Mouse (Mus musculus) neural tube, embryonic 11.5 days (tissue): ENCODE data around the gene Ttbk2. TPM values are rescaled to one million over a fixed set of nuclear protein-coding genes. Genes with fewer than 3 reads are reported as not detected.

Source experiments
- ATAC-seq: fragments of 200-750 bp; cut with Nextera tagmentation; 2 replicates; pipeline ENCODE4 v1.8.0; 2017; ENCODE audit warnings: moderate number of reproducible peaks, mild to moderate bottlenecking, moderate TSS enrichment, moderate library complexity; ENCODE audit not compliant: insufficient read depth, low FRiP score, low TSS enrichment
- DNase-seq: peaks from one replicate; pipeline ENCODE4 v3.0.0-alpha.2; 2015; ENCODE audit warnings: low spot score
- H3K27ac ChIP-seq: fragments of 300-500 bp; sonication (generic); 2 replicates; pipeline ENCODE4 v1.5.1; 2014; ENCODE audit warnings: low read depth, mild to moderate bottlenecking, low read length
- H3K27me3 ChIP-seq: fragments of 300-500 bp; sonication (generic); 2 replicates; pipeline ENCODE4 v1.6.1; 2014; ENCODE audit warnings: mild to moderate bottlenecking, low read length, mixed read lengths; ENCODE audit not compliant: control insufficient read depth, insufficient read depth
- H3K36me3 ChIP-seq: fragments of 300-500 bp; sonication (generic); 2 replicates; pipeline ENCODE4 v1.6.1; 2014; ENCODE audit warnings: mild to moderate bottlenecking, low read length, moderate library complexity, mixed read lengths; ENCODE audit not compliant: control insufficient read depth, insufficient read depth
- H3K4me1 ChIP-seq: fragments of 300-500 bp; sonication (generic); 2 replicates; pipeline ENCODE4 v1.6.1; 2014; ENCODE audit warnings: low read length, mixed read lengths; ENCODE audit not compliant: control insufficient read depth, insufficient read depth
- H3K4me2 ChIP-seq: fragments of 300-500 bp; sonication (generic); 2 replicates; pipeline ENCODE4 v1.6.1; 2014; ENCODE audit warnings: low read depth, mild to moderate bottlenecking, moderate library complexity
- H3K4me3 ChIP-seq: fragments of 300-500 bp; sonication (generic); 2 replicates; pipeline ENCODE4 v1.5.1; 2014; ENCODE audit warnings: low read depth, low read length
- H3K9ac ChIP-seq: fragments of 300-500 bp; sonication (generic); 2 replicates; pipeline ENCODE4 v1.6.1; 2014; ENCODE audit warnings: mild to moderate bottlenecking, low read length
- H3K9me3 ChIP-seq: fragments of 300-500 bp; sonication (generic); 2 replicates; pipeline ENCODE4 v1.6.1; 2016; ENCODE audit warnings: low read length; ENCODE audit not compliant: control insufficient read depth
- WGBS: fragments of 180-500 bp; shearing (Covaris S2); extraction: QIAGEN DNeasy Blood & Tissue Kit; methylation state at CpG from one replicate; pipeline ENCODE4 v1.1.7; 2014; 5-methylcytosine and 5-hydroxymethylcytosine counted together
- polyA plus RNA-seq: library from polyadenylated mRNA; unstranded; fragments of >200 nt; fragmentation: Nextera tagmentation; extraction: Ambion mirVana; gene quantifications from 2 replicates; pipeline ENCODE4 v1.2.1, GENCODE M21; 2014

Ttbk2 gene
- polyA plus RNA-seq, 1 experiment from 2014 or later, result 11.8 TPM

- Histone ChIP-seq H3K36me3 (peaks cover 6% of the 10 kb centered on the region; the same call in 1 of the 2 replicates), H3K9ac (no peak overlapping the region), H3K27ac (no peak overlapping the region), H3K4me1 (no peaks in the 10 kb centered on the region), H3K9me3 (no peaks in the 10 kb centered on the region), H3K27me3 (no peaks in the 10 kb centered on the region), H3K4me2 (no peak overlapping the region), H3K4me3 (no peak overlapping the region)
- no peak for ATAC-seq
- DNase-seq, result no peak
- WGBS, result 94% methylated on average over 3 of the region's 3 CpGs
These were observed 139.5 kb downstream of the Ttbk2 start for GRCm38 (mm10) chr2:120710948-120711347.

GRCm38 (mm10) chr2:120710154-120710553 is 140.2 kb downstream of the Ttbk2 start:
- H3K4me1 ChIP-seq, result no peaks in the 10 kb centered on the region
- H3K9ac ChIP-seq, result no peak overlapping the region
- no peaks in the 10 kb centered on the region for H3K27me3 ChIP-seq
- ATAC-seq (no peak), DNase-seq (no peak)
- H3K9me3 ChIP-seq, result no peaks in the 10 kb centered on the region
- no peak overlapping the region for H3K27ac ChIP-seq
- peaks cover 6% of the 10 kb centered on the region; the same call in 1 of the 2 replicates for H3K36me3 ChIP-seq
- WGBS, result 94% methylated on average over 3 of the region's 3 CpGs
- H3K4me3 ChIP-seq, result no peak overlapping the region
- no peak overlapping the region for H3K4me2 ChIP-seq

GRCm38 (mm10) chr2:120707041-120707440 is 143.4 kb downstream of the Ttbk2 start:
- no peak overlapping the region for H3K4me2 ChIP-seq
- no peaks in the 10 kb centered on the region for H3K36me3 ChIP-seq
- no peaks in the 10 kb centered on the region for H3K9me3 ChIP-seq
- H3K9ac ChIP-seq, result no peak overlapping the region
- DNase-seq, result no peak
- H3K27me3 ChIP-seq, result no peaks in the 10 kb centered on the region
- ATAC-seq, result no peak
- no peaks in the 10 kb centered on the region for H3K4me1 ChIP-seq
- no peak overlapping the region for H3K27ac ChIP-seq
- no peak overlapping the region for H3K4me3 ChIP-seq

GRCm38 (mm10) chr2:120702675-120703074 is 147.7 kb downstream of the Ttbk2 start:
- no peak overlapping the region for H3K4me3 ChIP-seq
- no peaks in the 10 kb centered on the region for H3K4me1 ChIP-seq
- WGBS, result 76% methylated on average over 5 of the region's 5 CpGs
- no peak for DNase-seq
- no peak overlapping the region for H3K27ac ChIP-seq
- no peaks in the 10 kb centered on the region for H3K9me3 ChIP-seq
- H3K9ac ChIP-seq, result no peak overlapping the region
- H3K36me3 ChIP-seq, result no peaks in the 10 kb centered on the region
- ATAC-seq, result no peak
- H3K4me2 ChIP-seq, result no peak overlapping the region
- H3K27me3 ChIP-seq, result no peaks in the 10 kb centered on the region

GRCm38 (mm10) chr2:120700379-120700885 is 150.0 kb downstream of the Ttbk2 start:
- H3K4me1 ChIP-seq, result no peaks in the 10 kb centered on the region
- WGBS, result 93% methylated on average over 3 of the region's 3 CpGs

GRCm38 (mm10) chr2:120697767-120698166 is 152.6 kb downstream of the Ttbk2 start:
- DNase-seq (no peak), ATAC-seq (no peak)
- H3K9ac ChIP-seq, result no peak overlapping the region
- H3K27ac ChIP-seq, result no peak overlapping the region
- H3K36me3 ChIP-seq, result no peaks in the 10 kb centered on the region
- H3K4me2 ChIP-seq, result no peak overlapping the region
- H3K27me3 ChIP-seq, result no peaks in the 10 kb centered on the region
- no peaks in the 10 kb centered on the region for H3K4me1 ChIP-seq
- 83% methylated on average over 5 of the region's 5 CpGs for WGBS
- H3K9me3 ChIP-seq, result no peaks in the 10 kb centered on the region
- H3K4me3 ChIP-seq, result no peak overlapping the region

More at GRCm38 (mm10) chr2:120700379-120700885, 150.0 kb downstream of the Ttbk2 start:
- Histone ChIP-seq H3K4me3 (no peak overlapping the region), H3K9me3 (no peaks in the 10 kb centered on the region), H3K27ac (no peak overlapping the region), H3K36me3 (no peaks in the 10 kb centered on the region), H3K4me2 (no peak overlapping the region), H3K27me3 (no peaks in the 10 kb centered on the region), H3K9ac (no peak overlapping the region)
- ATAC-seq, result no peak
- DNase-seq, result no peak

Other genes starting within 250 kb of the Ttbk2 start
- 35.7 and 36.1 TPM in 2 replicates for gene Haus2, start 241.2 kb downstream of the Ttbk2 start, polyA plus RNA-seq
- gene Lrrc57, start 241.1 kb downstream of the Ttbk2 start, polyA plus RNA-seq, result 32.0 and 33.8 TPM in 2 replicates
- 4.1 and 4.2 TPM in 2 replicates for gene Stard9, start 221.5 kb downstream of the Ttbk2 start, polyA plus RNA-seq
- gene Cdan1, start 476 bp downstream of the Ttbk2 start, polyA plus RNA-seq, result 6.3 and 7.9 TPM in 2 replicates
- gene Ubr1, start 120.1 kb upstream of the Ttbk2 start, polyA plus RNA-seq, result 23.7 and 25.7 TPM in 2 replicates
- gene Tmem62, start 126.4 kb upstream of the Ttbk2 start, polyA plus RNA-seq, result 5.2 and 7.6 TPM in 2 replicates
- gene Ccndbp1, start 157.8 kb upstream of the Ttbk2 start, polyA plus RNA-seq, result 52.0 and 57.7 TPM in 2 replicates
- gene Epb42, start 186.5 kb upstream of the Ttbk2 start, polyA plus RNA-seq, result 3.6 and 3.7 TPM in 2 replicates
- gene Tgm5, start 235.2 kb upstream of the Ttbk2 start, polyA plus RNA-seq, result 0.11 TPM in 1 of 2 replicates, not detected in the other